Mouse (Mus musculus) layer of hippocampus, postnatal 10 days (tissue): ENCODE measurements at regions not wholly inside any gene's neighbourhood (a gene's known extent, or its start where the extent isn't known, plus 50 kb on each side); places are given as distances from the start of the nearest gene placed in this dataset.

Experiments used
- DNase-seq, 2 experiments: peaks; one replicate each; pipeline ENCODE4 v3.0.0; 2021; ENCODE audit warnings: low spot score in 2 of 2
- microRNA-seq, 2 experiments: library from miRNA; unstranded; fragments of <30 nt; microRNA quantifications; one replicate each; pipeline ENCODE4 v1.2.0; 2021

DNA sequence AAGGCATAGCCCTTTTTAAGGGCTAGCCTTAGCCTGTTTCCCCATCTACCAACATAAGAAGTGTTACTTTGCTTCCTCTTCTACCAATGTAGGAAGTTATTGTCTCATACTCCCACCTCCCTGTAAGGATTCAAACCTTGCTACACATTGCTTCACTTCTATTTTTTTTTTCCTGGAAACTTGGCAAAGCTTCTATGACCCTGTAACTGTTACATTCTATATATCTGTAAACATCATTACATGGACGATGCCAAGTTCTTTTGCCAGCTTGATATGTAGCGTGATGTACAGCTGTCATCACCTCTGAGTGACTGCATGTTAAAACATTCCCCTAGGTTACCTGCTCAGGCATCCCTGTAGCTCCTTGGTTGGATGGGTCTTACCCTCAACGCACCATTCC lies 114.1 kb upstream of the Pbx1 start:
- no peak for DNase-seq

DNA sequence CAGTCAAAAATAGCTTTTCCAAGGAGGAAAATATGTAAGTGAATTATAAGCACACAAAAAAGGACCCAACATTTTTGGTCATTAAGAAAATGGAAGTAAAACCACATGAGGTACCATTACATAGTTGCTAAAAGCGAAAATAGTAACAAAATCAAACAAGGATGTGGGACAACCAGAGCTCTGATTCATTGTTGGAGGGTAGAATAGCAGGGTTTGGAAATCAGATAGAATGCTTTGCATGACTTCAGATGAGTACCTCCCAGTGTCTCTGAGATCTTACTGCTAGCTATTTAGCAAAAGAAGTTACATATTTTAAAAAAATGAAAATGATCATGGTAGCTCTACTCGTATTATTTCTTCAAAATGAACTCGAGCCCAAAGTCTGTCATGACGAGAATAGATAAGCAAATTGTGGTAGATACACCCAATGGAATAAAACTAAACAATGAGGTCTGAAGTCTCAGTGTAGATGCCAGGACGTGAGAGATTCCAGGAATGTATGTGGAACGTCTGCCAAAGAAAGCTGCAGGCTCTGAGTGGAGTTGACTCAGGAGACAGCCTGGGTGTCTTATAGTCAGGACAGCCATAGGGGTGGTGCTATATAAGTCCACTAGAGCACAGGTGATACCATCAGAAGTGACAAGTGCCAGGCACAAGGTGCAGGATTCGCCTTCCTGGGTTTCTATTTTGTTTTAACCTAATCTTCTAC lies 113.2 kb upstream of the Pbx1 start:
- DNase-seq, result no peak

DNA sequence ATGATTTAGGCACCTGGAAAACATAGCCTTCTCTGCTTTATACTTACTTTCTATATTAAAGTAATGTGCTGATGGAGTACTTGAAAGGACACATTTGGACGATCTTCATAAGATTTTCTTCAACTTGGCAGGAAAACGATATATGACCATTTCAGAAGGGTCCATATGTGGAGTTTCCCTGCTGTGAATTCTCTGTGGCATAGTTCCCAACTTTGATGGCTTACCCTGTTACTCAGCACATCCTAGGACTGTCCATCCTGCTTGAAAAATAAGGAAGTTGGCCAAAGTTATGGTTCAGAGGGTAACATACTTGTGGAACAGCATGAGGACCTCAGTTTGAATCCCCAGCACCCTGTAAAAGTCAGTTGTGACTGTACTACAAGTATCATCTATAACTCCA lies 109.2 kb upstream of the Pbx1 start:
- DNase-seq, result no peak

DNA sequence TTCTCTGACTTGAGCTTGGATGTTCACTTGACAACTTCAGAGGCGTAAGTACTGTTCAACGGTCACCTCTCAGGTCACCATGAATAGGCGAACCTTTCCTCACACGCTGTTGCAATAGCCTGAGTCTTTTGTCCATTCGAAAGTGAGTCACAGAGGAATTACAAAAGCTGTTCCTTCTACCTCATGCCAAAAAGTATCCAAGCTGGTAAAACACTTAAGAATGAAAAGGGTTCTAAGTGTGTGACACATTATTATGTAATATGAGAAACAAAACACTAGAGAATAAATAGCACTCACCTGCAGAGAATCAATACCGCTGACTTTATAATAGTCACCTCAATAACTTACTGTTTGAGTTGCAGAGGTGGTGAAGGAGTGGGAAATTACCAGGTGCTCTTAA lies 86.0 kb upstream of the Pbx1 start:
- DNase-seq, result no peak

DNA sequence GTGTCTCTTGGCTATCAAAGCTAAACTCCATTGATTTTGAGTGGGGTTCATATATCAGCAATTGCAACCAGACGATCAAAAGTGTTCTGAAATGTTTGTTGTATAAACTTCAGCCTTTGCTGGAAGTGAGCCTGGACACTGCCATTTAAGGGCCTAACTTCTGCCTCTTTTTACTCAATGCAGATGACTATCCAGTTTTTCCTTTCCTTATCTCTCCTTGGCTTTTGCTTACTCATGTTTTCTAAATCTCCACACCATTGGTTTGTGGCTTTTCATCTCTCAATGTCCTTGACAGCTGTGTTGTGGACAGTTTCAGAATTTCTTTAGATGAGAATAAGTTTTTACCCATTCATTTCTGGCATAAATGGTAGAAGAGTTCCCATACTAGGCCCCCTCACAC lies 74.3 kb upstream of the Pbx1 start:
- DNase-seq, result no peak

DNA sequence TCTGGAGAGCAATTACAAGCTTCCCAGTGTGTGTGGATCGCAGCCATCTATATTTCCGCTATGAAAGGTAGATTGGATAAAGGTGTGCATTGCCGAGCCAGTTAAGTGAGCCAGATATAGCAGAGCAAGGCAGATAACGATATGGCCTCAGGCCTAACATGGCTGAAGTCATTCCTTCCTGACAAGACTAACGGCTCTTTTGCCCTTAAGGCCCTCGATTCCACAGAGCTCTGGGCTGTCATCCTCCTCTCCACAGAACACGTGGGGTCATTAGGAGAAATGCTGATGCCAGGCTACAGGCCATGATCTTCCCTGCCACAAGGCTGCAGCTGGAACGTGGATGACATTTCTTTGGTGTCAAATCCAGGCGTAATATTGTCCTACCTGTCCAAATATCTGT lies 72.7 kb upstream of the Pbx1 start:
- DNase-seq, result no peak

DNA sequence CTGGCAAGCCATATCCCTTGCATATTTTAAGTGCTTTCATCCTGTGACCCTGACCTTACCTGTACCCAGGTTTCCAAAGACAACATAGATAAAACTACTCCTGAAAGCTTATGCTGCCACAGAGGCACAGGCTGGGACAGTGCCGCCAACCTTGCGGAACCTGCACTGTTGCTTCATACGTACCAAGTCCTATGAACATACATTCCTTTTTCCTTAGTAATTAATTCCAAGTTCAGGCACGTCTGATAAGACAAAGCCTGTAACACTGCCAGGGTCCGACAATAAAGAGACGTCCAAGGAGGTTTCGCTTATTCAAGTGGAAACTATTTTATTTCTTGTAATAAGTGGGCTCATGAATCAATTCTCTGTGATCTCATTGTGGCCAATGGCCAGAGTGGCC lies 70.2 kb upstream of the Pbx1 start:
- no peak for DNase-seq

DNA sequence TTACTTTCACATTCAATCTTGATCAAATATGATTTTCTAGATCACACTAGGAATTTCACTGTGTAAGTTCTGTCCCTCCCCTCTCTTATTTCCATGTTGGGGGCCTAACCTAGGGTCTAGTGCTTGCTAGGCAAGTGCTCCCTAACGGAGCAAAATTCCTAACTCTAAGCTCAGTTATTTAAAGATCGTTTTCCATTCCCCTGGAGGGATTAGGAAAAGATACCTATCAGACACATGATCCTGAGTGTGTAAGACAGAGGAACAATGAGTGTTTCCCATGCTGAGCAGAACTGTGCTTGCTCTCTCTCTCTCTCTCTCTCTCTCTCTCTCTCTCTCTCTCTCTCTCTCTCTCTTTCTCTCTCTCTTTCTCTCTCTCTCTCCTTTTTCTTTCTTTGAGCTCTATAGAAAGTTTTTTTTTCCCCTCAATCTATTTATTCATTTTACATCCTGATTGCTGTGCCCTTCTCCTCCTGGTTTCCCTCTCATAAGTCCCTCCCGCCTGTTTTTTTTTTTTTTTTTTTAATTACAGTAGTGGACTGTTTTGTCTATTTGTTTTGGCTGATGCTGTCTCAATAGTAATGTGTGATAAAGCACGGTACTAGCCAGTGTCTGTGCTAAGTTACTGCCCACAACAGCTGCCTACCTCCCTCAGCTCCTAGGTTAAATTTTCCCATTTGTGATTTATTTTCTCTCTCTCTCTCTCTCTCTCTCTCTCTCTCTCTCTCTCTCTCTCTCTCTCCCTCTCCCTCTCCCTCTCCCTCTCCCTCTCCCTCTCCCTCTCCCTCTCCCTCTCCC lies 69.5 kb upstream of the Pbx1 start:
- DNase-seq, result no peak

DNA sequence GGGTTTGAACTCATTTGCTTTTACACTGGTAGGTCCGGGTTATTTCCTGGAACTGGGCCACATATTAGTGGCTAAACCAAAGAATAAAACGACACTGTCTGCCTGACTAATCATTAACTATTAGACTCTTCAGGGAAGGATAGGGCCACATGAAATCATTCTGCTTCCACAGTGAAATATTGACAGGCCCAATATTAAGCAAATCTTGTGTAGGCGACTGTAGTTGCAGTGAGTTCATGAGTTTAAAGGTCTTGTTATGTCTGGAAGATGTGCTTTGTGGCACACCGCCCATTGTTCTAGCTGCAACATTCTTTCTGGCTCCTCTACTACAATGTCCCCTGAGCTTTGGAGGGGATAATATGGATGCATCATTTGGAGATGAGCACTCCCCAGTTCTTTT lies 65.7 kb upstream of the Pbx1 start:
- no peak for DNase-seq

DNA sequence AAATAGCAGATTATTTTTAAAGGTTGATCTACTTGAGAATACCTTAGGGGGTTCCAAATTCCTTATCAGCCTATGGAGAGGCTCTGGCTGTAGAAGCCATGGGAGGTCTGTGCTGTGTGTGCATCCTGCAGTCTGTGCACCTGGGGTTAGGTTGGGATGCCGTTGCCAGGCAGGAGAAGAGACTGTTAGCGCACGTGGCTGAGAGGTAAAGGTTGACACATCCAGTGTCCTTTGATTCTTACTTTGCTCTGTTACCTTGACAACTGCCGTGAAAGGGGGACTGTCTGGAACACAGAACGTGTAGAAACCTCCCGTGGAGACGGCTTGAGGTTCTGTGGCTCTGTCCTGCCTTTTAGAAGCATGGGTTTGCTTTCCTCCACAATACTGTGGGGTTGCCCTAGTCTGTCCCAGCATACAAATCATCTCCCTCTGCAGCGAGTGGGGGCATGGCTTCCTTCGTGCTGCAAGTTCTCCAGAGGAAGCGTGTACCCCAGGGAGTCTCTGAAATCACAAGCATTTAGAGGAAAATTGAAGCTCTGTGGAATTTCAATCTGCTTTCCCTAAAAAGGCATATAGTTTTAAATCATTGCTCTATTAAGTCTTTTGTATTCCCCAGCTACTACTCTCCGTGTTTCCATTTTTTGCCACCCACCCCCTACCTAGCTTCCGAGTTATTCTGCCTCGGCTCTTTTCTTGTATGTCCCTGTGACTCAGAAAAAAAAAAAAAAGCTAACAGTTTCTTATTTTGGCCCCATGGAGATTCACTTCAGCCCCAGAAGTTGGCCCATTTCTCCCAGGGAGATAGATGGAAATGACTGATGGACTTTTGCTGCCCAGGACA lies 63.8 kb upstream of the Pbx1 start:
- peak in 1 of 2 experiments; percentile 6 for DNase-seq

DNA sequence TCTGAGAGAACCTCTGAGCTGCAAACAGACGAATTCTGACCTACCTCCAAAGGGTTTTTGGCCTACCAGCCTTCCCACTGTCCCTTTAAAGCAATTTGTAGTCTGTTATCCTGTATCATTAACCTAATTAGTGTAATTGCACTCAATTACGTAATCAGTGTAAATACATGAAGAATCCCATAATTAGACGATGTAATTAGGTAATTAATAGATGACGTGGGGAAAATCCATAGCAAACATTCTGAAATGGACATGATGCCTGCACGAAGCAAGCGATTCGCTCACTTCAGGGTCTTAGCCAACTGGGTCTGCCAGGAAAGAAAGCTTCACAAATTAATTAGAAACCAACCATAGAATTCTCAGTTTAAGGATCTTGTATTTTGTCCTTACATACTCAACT lies 55.4 kb upstream of the Pbx1 start:
- DNase-seq, result no peak

DNA sequence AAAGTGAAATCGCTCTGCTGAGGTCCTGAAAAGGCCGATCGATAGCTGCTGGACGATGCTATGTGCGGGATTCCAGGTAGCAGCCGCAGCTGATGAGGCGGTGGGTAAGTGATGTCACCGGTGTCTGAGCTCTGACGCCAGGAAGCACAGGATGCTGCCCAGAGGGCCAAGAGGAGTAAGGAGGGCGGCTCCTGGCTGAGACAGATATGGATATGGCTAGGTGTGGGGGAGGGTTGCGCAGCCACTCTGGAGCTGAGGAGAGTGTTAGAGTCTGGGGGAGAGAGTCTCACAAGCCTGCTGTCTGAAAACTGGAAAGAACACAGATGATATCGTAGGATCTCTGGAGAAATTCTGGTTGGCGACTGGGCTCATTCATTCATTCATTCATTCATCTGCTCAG lies 51.6 kb upstream of the Pbx1 start:
- no peak for DNase-seq

Small RNAs in the stretch of these regions (microRNA-seq; reads per million reads assigned to microRNA genes)
- gene Mir6348 (0 reads per million in 2 experiments), gene Mir6354 (0 reads per million in 2 experiments)
